Mouse (Mus musculus) adipocyte (in vitro differentiated cells): ENCODE data around the gene Cdc42ep1.

Source experiments
- DNase-seq: peaks from one replicate; pipeline ENCODE4 v3.0.0-alpha.2; 2016; ENCODE audit warnings: low spot score

Cdc42ep1 gene

DNA sequence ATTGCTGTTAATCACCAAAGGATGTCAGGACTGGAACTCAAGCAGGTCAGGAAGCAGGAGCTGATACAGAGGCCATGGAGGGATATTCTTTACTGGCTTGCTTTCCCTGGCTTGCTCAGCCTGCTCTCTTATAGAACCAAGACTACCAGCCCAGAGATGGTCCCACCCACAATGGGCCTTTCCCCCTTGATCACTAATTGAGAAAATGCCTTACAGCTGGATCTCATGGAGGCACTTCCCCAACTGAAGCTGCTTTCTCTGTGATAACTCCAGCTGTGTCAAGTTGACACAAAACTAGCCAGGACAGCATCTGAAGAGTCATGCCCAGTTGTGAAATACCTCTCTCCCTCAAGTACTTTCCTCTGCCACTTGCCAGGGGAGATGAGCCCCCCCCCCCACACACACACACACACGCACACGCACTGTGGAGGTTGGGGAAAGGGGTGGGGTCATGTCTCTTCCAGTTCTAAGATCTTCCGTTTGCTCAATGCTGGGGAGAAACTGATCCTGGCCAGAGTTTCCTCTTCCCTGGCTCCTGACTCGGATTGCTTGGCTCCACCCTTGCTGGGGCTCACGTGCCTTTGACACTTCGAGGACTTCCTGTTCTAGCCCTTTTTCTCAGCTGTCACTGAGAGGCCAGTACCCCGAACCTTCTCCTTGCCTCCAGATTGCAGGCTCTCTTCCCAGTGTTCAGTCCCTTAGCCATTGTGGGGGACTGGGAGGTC is 36.5 kb downstream of the Cdc42ep1 start:
- DNase-seq: peak; percentile 68

- DNase-seq: no peak
Observed at GRCm38 (mm10) chr15:78880432-78880831, 38.0 kb downstream of the Cdc42ep1 start.

DNA sequence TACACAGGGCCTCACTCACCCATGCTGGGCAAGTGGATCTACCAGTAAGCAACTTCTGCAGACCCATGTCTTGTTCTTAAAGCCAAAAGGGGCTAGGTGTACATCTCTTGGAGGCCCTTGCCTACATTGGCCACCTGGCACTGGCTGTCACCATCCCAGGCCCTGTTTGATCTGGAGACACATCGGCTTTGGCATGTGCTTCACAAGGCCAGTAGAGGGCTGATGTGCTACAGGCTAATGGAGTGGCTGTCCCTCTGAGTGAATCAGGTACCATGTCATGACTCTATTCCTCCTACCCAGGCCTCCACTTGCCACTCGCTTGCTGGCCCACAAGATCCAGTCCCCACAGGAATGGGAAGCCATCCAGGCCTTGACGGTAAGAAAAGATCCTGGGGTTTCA is 39.4 kb downstream of the Cdc42ep1 start:
- DNase-seq: no peak

GRCm38 (mm10) chr15:78889401-78889853 is 47.0 kb downstream of the Cdc42ep1 start:
- DNase-seq: no peak

GRCm38 (mm10) chr15:78892440-78892839 is 50.0 kb downstream of the Cdc42ep1 start:
- DNase-seq: no peak

- DNase-seq: no peak
Observed at GRCm38 (mm10) chr15:78894726-78895125, 52.3 kb downstream of the Cdc42ep1 start.

GRCm38 (mm10) chr15:78895741-78896140 is 53.3 kb downstream of the Cdc42ep1 start:
- DNase-seq: no peak

GRCm38 (mm10) chr15:78896149-78896548 is 53.7 kb downstream of the Cdc42ep1 start:
- DNase-seq: no peak

DNA sequence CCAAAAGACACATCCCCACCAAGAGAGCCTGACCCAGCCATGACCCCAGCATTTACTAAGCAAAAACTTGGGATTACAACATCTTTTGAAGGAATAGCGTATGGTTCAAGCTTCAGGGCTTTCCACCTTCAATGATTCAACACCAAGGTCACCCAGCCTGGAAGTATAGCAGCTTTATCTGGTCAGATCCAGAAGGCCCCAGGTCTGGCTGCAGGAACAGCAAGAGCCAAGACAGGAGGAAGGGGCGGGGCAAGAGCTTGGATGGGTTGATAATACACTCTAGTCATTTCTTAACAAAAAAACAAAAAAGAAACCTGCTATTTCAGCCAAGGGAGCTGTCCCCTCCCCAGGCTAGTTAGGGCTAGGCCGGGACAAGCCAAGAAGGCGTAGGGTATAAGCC is 55.1 kb downstream of the Cdc42ep1 start:
- no peak for DNase-seq

DNA sequence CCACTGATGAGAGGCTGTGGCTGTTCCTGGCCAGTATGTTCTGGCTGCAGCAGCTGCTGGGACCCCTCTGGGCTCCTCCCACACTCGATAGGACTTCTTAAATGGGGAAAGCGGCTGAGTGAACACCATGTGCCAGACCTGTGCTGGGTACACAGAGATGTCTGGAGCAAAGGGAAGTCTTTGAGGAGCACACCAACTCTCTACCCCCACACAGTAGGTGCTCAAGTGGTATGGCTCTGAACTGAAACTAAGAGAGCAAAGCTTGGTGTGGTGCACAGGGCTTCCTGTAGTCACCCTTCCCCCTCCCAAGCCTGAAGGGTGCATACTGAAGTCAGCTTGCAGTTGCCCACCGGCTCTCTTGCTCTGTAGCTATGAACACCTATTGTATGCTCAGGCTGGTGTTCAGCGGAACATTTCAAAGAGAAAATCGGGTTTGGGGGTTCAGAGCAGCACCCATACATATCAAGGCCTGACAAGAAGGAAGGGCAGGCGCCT is 56.1 kb downstream of the Cdc42ep1 start:
- DNase-seq: no peak

- DNase-seq: no peak
Observed at GRCm38 (mm10) chr15:78899409-78899739, 57.0 kb downstream of the Cdc42ep1 start, which contains the start of gene Gm49510. TSS of gene Gm49510 (plus strand) at chr15:78899667.

DNA sequence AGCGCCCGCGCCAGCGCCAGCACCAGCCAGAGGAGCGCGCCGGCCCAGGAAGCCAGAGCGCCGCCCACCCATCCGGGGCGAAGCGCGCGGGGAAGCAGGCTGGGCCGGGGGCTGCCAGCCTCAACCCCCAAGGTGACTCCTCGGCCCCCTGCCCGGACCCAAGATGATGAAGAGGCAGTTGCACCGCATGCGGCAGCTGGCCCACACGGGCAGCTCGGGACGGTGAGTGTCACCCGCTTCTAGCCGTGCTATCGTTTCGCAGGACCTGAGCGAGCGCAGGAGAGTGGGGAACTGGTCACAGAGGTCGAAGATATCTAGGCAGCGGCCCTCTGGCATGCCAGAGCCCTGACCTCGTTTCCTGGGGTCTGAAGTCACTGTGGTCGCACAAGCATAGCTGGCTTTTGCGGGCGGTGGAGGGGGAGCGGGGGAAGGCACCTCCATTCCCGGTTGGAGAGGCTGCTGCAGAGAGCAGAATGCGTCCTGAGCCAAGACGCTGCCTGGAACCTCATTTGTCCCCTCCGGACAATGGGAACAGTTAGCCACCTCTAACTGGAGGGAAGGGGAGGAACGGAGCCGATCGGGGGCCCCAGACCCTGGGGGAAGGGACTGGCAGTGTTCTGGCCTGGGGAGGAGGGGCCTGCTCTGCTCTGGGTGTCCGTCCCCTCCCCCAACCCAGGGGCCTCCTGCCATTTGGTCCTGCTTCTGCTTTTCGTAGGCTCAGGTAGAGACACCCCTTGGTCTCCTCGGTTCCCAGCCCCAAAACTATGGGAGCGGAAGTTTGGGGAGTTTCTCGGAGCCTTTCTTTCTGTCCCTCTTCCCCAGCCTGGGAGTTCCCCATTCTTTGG is 57.5 kb downstream of the Cdc42ep1 start, which contains the start of gene Sh3bp1:
Sh3bp1 (plus strand) TSS at position 29 of the 845 bp plus-strand sequence.
- peak; percentile 56 for DNase-seq
